Mouse (Mus musculus): Measurements from ENCODE around the gene Gls2. TPM values are rescaled to one million over a fixed set of nuclear protein-coding genes. Genes with fewer than 3 reads are reported as not detected.

Gene Gls2
- polyA plus RNA-seq, 1 experiment from 2014 or later, result 1.6 TPM

DNA sequence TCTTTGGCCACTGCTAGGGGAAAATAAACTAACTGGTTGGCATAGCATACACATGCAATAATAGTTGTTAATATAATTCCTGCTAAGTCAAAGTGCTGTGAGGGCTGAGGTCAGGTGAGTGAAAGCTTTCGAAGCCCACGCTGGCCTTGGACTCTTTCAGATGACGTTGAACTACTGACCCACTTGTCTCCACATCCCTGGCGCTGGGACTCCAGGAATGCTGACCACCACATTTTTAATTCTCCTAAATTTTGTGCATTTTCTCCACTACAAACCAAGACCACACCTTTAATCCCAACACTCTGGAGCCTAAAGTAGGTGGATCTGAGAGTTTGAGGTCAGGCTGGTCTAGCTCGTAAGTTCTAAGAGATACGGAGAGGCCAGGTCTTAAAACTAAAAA lies 1.1 kb upstream of the Gls2 start:
- in situ Hi-C loops (cut with MboI; ENCODE audit: low pct_unique_long_range_greater_than_20kb), result loop anchor here (10.0 to 25.0 kb wide), 2 partner anchors 248 to 506 kb away; no protein-coding TSS in a partner anchor
- no peak for DNase-seq (ENCODE audit: low read depth, low spot score)
- no peak for ATAC-seq
- TF ChIP-seq CTCF (IDR thresholded peaks at IDR 0.05), result no peak
- ChIA-PET POLR2A (interaction anchor here (1.3 to 1.4 kb wide), 2 partner anchors 102 to 135 kb away, joined by 3 read pairs; partner anchors contain the start of gene Baz2a), CTCF (interaction anchor here (0.6 to 2.2 kb wide), 2 partner anchors 52 to 102 kb away, joined by 3 to 6 read pairs; partner anchors contain the start of gene Baz2a)
- no peaks in the 10 kb centered on the region for H3K27me3 ChIP-seq

DNA sequence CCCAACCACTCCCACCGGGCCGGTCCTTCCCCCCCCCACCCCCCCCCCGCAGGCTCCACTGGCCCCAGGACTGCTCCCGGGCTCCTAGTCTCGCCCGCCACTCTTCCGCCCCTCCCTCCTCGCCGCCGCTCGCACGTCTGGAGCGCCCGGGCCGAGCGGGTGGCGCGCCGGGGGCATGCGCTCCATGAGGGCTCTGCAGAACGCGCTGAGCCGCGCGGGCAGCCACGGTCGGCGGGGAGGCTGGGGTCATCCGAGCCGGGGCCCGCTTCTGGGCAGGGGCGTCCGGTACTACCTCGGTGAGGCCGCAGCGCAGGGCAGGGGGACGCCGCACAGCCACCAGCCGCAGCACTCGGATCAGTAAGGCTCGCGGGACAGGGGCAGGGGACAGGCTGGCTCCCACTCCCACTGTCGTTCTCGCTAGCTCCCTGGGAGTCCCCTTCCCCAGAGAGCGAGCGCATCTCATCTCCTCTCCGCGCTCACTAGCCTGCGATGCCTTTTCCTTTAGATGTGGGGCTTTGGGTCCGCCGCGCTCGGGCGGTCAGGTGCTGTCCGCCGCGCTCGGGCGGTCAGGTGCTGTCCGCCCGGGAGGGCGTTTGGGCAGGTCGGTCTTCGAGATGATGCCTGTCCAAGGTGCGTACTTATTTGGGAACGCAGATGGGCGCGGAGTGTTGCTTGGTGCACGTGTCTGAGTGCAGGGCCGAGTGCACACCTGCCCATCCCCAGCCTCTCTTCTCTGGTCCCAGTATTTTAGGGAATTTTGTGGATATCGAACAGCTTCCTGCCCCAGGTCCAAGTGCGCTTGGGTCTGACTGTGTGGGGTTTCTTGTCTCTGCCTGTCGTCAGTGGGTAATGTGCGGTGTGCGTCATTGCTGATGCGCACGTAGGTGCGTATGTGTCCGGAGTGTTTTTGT lies 549 bp downstream of the Gls2 start:
- peak; percentile 89 for ATAC-seq
- no peak for DNase-seq (ENCODE audit: low read depth, low spot score)
- POLR2A ChIA-PET, result interaction anchor here (0.7 to 1.7 kb wide), 3 partner anchors 15 to 367 kb away, joined by 3 to 4 read pairs (median 3); partner anchors contain the start of gene Spryd4

DNA sequence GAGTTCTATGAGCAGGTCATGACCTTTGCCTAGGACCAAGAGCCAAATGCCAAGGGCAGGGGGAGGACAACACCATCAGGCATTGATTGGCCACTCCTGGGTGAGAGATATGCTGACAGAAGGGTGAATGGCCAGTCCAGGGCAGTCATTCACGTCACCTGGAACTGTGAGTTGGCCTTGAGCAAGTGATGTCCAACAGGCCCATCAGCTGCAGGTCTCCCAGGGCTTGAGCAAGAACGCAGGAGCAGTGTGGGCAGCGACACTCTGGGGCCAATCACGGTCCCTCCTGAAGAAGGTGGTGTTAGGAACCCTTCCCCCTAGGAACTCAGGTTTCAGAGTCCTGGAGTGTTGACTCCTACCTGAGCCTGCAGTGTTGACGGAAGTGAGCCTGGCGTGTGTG lies 7.6 kb downstream of the Gls2 start:
- H3K27me3 ChIP-seq, result no peaks in the 10 kb centered on the region
- in situ Hi-C loops (cut with MboI; ENCODE audit: low pct_unique_long_range_greater_than_20kb), result no loop called here
- CTCF ChIA-PET, result no interaction called here
- no peak for ATAC-seq
- POLR2A ChIA-PET, result no interaction called here
- TF ChIP-seq CTCF (IDR thresholded peaks at IDR 0.05), result no peak
- DNase-seq (ENCODE audit: low read depth, low spot score), result no peak

More for the DNA sequence above, 549 bp downstream of the Gls2 start:
- no peak for TF ChIP-seq CTCF (IDR thresholded peaks at IDR 0.05)
- CTCF ChIA-PET, result interaction anchor here (1.9 kb wide), 1 partner anchor 53 kb away, joined by 4 read pairs; no protein-coding TSS in a partner anchor
- H3K27me3 ChIP-seq, result no peaks in the 10 kb centered on the region
- in situ Hi-C loops (cut with MboI; ENCODE audit: low pct_unique_long_range_greater_than_20kb), result loop anchor here (10.0 to 25.0 kb wide), 2 partner anchors 250 to 508 kb away; no protein-coding TSS in a partner anchor

DNA sequence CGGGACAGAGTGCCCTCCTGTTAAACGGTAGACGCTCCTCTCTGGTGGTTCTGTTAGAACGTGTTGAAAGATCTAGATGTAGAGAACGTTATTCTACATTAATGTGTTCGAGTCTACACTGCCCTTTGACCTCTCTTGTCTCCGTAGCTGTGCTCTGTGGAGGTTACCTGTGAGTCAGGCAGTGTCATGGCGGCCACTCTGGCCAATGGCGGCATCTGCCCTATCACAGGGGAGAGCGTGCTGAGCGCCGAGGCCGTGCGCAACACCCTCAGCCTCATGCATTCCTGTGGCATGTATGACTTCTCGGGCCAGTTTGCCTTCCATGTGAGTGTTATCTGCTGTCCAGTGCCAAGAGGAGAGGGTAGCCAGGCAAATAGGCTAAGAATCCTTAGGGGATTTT lies 10.7 kb downstream of the Gls2 start:
- DNase-seq (ENCODE audit: low read depth, low spot score) (no peak), ATAC-seq (no peak)
- H3K27me3 ChIP-seq, result no peaks in the 10 kb centered on the region
- in situ Hi-C loops (cut with MboI; ENCODE audit: low pct_unique_long_range_greater_than_20kb), result no loop called here
- ChIA-PET CTCF (no interaction called here), POLR2A (no interaction called here)
- no peak for TF ChIP-seq CTCF (IDR thresholded peaks at IDR 0.05)

DNA sequence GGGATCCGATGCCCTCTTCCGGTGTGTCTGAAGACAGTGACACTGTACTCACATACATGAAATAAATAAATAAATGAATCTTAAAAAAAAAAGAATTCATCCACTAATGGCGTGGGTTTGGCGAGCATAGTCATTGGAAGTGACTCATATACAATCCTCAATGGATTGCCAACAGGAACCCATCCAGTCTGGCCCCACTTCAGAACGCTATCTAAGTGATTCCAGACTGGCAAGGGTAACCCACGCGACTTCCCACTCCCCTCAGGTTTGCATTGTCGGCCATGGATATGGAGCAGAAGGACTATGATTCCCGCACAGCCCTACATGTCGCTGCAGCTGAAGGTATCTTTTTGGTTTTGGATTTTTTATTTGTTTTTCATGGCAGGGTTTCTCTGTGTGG lies 14.1 kb downstream of the Gls2 start:
- ATAC-seq (no peak), DNase-seq (ENCODE audit: low read depth, low spot score) (no peak)
- peaks cover 3% of the 10 kb centered on the region for H3K27me3 ChIP-seq
- POLR2A ChIA-PET, result interaction anchor here (0.6 kb wide), 1 partner anchor 72 kb away, joined by 3 read pairs; no protein-coding TSS in a partner anchor
- TF ChIP-seq CTCF (IDR thresholded peaks at IDR 0.05), result no peak
- CTCF ChIA-PET, result no interaction called here
- in situ Hi-C loops (cut with MboI; ENCODE audit: low pct_unique_long_range_greater_than_20kb), result no loop called here

DNA sequence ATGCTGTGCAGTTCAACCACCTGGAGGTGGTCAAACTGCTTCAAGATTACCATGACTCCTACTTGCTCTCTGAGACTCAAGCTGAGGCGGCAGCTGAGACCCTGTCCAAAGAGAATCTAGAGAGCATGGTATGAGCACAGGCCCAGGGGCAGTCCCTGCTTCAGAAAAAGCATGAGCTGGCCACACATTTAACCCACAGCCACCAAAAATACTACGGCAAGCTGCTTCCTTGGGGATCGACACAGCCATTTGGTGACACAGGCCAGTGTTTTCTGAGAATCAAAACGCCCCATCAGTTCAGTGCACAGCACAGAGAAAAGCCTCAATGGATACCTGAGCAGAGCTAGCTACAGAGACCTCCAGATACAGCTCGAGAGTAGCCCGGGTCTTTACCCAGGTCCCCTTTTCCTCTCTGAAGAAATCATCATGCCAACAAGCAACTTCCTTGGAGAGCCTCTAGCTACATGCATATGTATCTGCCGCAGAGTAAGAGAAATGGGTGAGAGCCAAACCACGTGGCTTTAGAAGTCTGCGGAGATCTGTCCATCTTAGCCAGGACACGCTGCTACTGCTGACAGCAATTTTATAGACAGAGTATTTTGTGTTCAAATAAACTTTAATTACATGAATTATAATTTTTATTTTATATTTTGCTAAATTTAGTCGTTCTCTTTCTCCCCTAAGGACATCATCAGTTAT lies 15.2 kb downstream of the Gls2 start:
- peaks cover 3% of the 10 kb centered on the region for H3K27me3 ChIP-seq
- ChIA-PET CTCF (interaction anchor here (1.1 to 4.7 kb wide), 2 partner anchors 23 to 75 kb away, joined by 4 to 14 read pairs; no protein-coding TSS in a partner anchor), POLR2A (interaction anchor here (0.7 kb wide), 1 partner anchor 14 kb away, joined by 3 read pairs; no protein-coding TSS in a partner anchor)
- ATAC-seq, result no peak
- DNase-seq (ENCODE audit: low read depth, low spot score), result no peak
- no peak for TF ChIP-seq CTCF (IDR thresholded peaks at IDR 0.05)
- in situ Hi-C loops (cut with MboI; ENCODE audit: low pct_unique_long_range_greater_than_20kb), result loop anchor here (5.0 to 10.0 kb wide), 2 partner anchors 73 to 235 kb away; no protein-coding TSS in a partner anchor

DNA sequence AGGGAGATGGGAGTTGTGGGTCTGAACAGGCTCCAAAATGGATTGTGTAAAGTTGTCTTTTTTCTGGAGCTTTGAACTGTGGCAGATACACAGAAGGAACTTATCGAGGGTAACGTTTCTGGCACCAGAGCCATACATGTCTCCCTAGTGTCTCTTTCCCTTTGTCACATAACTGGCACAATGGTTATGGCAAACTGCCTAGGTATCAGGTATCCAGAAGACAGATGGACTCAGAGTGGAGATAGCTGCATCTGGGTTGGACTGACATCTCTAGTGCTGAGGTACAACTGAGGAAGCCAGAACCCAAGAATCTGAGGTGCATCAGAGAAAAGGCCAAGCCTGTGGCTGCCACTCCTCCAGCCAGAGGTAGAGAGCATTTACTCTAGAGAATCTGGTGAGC lies 15.9 kb downstream of the Gls2 start:
- no peak for TF ChIP-seq CTCF (IDR thresholded peaks at IDR 0.05)
- H3K27me3 ChIP-seq, result peaks cover 7% of the 10 kb centered on the region
- DNase-seq (ENCODE audit: low read depth, low spot score) (no peak), ATAC-seq (no peak)
- in situ Hi-C loops (cut with MboI; ENCODE audit: low pct_unique_long_range_greater_than_20kb), result loop anchor here (5.0 to 10.0 kb wide), 2 partner anchors 72 to 235 kb away; no protein-coding TSS in a partner anchor
- CTCF ChIA-PET, result interaction anchor here (1.1 to 4.7 kb wide), 2 partner anchors 22 to 74 kb away, joined by 4 to 14 read pairs; no protein-coding TSS in a partner anchor
- POLR2A ChIA-PET, result interaction anchor here (0.7 kb wide), 1 partner anchor 15 kb away, joined by 3 read pairs; no protein-coding TSS in a partner anchor

DNA sequence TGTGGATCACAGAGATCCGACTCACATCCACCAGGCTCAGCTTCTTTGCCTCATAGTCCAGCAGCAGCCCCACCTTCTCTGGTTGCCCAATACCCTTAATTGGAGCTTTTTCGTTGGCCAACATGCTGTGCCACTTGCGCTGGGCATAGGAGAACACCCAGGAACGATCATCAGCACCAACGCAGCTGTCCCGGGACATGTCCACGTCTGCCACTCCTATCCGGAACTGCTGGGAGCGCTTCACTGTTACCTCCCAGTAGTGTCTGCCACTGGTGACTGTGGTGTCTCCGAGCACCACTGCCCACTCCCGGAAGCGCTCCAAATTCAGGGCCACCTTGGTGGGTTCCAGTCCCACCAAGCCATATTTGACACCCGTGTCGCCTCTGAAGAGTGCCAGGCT lies 16.7 kb downstream of the Gls2 start:
- ATAC-seq (peak; percentile 27), DNase-seq (ENCODE audit: low read depth, low spot score) (no peak)
- TF ChIP-seq CTCF (IDR thresholded peaks at IDR 0.05), result no peak
- ChIA-PET CTCF (interaction anchor here (4.7 kb wide), 1 partner anchor 73 kb away, joined by 14 read pairs; no protein-coding TSS in a partner anchor), POLR2A (interaction anchor here (0.8 kb wide), 1 partner anchor 127 kb away, joined by 3 read pairs; no protein-coding TSS in a partner anchor)
- in situ Hi-C loops (cut with MboI; ENCODE audit: low pct_unique_long_range_greater_than_20kb), result loop anchor here (5.0 to 10.0 kb wide), 2 partner anchors 71 to 234 kb away; no protein-coding TSS in a partner anchor
- H3K27me3 ChIP-seq, result peaks cover 7% of the 10 kb centered on the region

DNA sequence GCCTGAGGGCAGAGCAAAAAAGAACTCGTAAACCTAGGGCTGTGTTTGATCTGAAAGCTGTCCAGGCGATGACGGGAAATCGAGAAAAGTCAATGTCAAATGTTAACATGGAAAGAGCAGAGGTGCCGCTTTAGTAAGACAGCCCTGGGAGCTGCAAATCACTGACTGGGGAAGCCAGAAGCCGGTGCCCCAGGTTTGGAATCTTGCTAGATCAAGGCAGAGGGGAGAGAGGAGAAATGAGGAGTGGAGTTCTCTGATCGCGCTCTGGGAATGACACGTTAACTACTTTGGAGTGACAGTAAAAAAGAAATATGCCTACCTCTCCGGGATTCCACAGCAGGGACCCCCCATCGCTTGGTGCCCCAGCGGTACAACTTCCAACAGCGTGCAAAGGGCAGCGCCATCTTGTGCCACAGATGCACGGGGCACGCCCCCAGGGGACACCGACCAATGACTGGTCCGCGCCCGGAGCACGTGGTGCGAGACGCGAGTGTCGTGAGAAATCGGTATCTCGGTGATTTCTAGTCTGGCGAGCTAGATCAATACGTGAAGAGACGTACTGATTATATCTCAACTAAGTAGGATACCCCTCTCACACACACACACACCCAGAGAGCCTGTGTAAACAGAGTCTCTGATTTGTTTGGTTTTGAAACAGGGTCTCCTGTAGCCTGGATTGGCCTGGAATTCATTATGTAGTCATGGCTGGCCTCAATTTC lies 17.3 kb downstream of the Gls2 start, which contains the start of gene Spryd4:
Spryd4 (minus strand) TSS at position 418 of the 719 bp plus-strand sequence.
- ChIA-PET CTCF (interaction anchor here (2.4 to 4.7 kb wide), 3 partner anchors 22 to 73 kb away, joined by 6 to 14 read pairs (median 7); no protein-coding TSS in a partner anchor), POLR2A (interaction anchor here (0.8 to 1.0 kb wide), 2 partner anchors 16 to 128 kb away, joined by 3 to 4 read pairs; partner anchors contain the start of gene Gls2)
- peaks cover 7% of the 10 kb centered on the region for H3K27me3 ChIP-seq
- ATAC-seq (peak; percentile 90), DNase-seq (ENCODE audit: low read depth, low spot score) (peak; percentile 33)
- no peak for TF ChIP-seq CTCF (IDR thresholded peaks at IDR 0.05)
- in situ Hi-C loops (cut with MboI; ENCODE audit: low pct_unique_long_range_greater_than_20kb), result loop anchor here (5.0 to 10.0 kb wide), 2 partner anchors 71 to 233 kb away; no protein-coding TSS in a partner anchor

Measured in Patski (cell line).